Mouse (Mus musculus) gastrocnemius, adult 8-10 months (tissue): ENCODE results near the gene Plekhg3. TPM values are rescaled to one million over a fixed set of nuclear protein-coding genes. Genes with fewer than 3 reads are reported as not detected.
A peak's percentile ranks its signal among the peaks of the same experiment; 100 is the strongest.

Source experiments
- DNase-seq, 2 experiments: peaks; one replicate each; pipeline ENCODE4 v3.0.0; 2022; ENCODE audit warnings: low spot score in 2 of 2
- total RNA-seq, 4 experiments: library from RNA; stranded (reverse); gene quantifications; 2 replicates each; pipeline ENCODE4 v1.2.4; 2022

Gene Plekhg3
- total RNA-seq, 4 experiments from 2014 or later = 3.6 to 5.6 (median 4.2) TPM

- no peak for DNase-seq
These were observed 21.6 kb downstream of the Plekhg3 start for GRCm38 (mm10) chr12:76552321-76552720.

DNA sequence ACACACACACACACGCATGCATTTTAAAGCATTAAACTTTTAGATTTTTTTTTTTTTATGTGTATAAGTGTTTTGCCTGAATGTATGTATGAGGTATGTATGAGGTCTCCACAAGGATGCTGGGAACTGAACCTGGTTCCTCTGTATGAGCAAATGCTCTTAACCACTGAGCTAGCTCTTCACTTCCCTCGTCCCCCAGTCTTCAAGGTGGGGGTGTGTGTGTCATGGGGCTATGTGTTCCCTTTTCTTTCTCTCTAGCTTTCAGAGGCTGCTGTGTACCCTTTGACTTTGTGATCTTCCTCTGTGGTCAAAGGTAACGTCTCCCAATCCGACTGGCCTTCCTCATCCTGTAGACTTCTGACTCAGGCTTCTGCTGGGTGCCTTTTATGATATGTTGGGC is 22.3 kb downstream of the Plekhg3 start:
- DNase-seq = no peak

- peak in 1 of 2 experiments; percentile 54 for DNase-seq
These were observed 23.2 kb downstream of the Plekhg3 start for GRCm38 (mm10) chr12:76553917-76554316.

DNA sequence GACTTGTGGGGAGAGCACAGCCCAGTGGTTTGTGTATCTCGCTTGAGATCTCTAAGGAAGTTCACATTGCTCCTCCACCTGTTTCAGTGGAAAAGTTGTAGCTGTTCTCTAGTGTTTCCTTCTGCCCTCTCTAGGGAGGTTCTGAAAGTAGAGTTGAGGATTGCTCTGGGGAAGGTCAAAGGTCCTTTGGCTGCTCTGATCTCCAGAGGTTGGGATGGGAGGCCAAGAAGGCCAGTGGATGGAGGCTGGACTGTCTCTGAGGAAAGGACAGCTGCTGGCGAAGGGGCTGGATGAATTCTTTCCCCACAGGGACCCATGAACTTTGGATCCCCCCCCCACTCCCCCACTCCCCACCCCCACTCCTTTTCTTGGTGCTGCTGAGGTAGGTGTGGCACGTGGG is 23.7 kb downstream of the Plekhg3 start:
- DNase-seq = no peak

GRCm38 (mm10) chr12:76554871-76555386 is 24.2 kb downstream of the Plekhg3 start:
- DNase-seq = no peak

GRCm38 (mm10) chr12:76556187-76556586 is 25.5 kb downstream of the Plekhg3 start:
- DNase-seq = no peak

DNA sequence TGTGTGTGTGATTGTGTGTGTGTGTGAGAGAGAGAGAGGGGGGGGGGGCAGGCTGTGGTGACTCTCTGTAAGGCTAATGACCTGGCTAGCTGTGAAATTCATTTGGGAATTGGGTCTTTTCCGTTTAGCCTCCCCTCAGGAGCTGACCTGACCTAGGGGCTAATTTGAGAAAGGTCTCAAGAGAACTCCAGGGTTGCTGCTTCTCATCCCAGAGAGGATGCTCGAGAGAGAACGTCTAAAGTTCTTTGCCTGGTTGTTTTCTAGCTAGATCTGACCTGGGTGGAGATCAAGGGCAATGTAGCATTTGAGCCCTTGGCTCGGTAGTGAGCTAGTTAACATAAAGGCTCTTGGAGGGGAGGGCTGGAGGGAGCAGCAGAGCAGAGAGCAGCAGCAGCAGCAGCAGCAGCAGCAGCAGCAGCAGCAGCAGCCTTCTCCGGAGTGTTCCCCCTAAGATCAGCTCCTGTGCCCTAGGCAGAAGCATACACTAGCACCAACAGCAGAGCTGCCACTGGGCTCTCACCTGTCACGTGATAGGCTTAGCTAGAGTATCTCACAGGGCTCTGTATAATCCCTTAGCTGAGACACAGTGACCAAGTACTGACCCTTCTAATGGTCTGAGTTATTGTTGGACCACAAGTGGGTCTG is 26.2 kb downstream of the Plekhg3 start:
- DNase-seq = no peak

DNA sequence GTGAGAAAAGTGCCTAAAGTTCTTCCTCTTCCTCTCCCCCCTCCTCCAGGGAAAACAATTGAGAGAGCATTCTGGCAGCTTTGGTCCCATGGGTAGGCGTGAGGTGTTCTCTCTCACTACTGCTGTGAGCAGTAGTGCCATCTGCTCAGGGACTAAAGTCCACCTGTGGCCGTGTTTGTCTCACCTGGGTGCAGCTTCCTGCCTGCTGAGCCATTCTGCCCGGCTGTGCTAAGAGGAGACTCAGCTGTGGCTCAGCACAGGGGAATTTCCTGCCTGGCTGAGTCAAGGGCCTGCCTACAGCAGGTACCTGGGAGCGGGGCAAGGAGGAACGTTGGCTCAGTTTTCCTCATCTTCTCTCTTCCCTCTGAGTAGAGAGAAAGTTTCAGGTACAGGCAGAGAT is 27.5 kb downstream of the Plekhg3 start:
- no peak for DNase-seq

GRCm38 (mm10) chr12:76562196-76562595 is 31.5 kb downstream of the Plekhg3 start:
- DNase-seq = no peak

DNA sequence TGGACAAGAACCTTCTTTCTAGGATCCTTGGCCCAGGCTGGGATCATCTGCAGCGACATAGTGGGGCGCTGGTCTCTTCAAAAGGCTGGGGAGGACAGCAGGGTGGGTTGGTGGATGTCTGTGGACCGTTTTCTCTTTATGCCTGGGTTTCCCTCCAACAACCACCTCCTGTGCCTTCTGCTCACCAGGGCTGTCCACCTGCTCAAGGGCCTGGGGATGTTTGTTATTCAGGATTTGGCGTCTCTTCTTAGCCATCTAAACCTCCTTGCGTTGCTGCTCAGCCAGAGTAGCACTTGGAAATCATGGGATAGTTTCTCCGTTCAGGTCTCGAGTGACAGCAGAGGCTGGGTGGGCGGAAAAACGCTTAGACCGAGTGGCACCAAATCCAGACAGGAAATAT is 35.6 kb downstream of the Plekhg3 start:
- no peak for DNase-seq

GRCm38 (mm10) chr12:76570221-76570940 is 39.7 kb downstream of the Plekhg3 start:
- no peak for DNase-seq

GRCm38 (mm10) chr12:76571266-76571665 is 40.6 kb downstream of the Plekhg3 start:
- DNase-seq = no peak

DNA sequence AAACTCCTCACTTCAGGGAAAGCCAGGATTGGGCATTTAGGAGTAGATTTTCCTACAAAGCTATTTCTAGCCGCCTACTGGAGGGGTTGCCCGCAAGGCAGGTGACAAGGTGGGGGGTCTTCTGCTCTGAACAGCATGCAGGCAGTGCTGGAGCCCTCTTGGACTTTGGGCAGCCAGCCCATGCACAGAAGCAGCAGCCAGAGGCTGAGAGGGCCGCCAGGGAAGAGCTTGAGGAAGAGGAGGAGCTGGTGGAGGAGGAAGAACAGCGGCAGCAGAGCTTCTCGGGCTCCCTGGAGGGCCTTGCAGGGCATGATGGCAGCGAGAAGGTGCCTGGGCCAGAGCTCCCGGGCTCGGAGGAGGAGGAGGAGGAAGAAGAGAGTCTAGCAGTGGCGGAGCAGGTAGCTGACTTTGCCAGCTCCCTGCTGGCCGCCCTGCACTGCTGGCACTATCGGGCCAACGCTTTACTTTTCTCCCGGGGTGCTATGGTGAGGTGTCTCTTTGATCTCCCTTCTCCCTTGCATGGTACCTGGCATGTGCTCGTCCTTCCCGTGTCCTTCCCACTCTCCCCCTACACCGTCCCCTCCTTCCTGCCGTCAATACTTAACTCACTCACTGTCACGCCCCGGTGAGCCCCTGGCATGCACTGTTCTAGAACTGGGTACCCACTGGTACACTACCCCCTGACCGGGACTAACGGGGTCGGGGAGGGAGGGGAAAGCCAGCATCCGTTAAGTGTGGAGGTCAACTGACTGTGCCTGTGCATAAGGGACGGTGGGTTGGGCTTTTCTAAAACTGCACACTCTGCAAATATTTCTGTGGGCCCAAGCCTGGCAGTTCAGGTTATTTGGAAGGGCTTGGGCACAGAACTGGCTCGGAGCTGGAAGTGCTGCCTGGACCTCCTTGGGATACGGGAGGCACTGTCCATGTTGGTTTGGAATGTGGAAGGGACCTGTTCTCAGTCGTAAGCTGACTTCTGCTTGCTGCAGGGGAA is 41.9 kb downstream of the Plekhg3 start:
- DNase-seq = no peak

- DNase-seq = no peak
These were observed 42.7 kb downstream of the Plekhg3 start for GRCm38 (mm10) chr12:76573381-76573780.

DNA sequence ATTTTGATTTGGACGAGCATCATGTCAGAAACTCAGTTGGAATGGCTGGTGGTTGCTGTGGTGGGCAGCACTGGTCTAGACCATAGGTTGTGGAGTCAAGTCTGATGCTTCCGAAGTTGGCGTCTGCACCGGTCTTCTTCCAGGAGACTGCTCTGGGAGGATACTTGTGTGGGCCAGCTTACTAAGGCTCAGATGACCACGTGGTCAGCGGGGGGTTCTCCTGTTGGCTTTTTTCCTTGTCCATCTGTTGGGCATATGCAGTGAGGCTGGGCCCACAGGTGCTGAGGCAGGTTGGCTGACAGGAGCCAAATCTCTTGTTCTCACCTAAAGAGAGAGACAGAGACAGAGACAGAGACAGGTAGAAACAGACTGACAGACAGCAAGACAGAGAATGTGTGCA is 44.1 kb downstream of the Plekhg3 start:
- no peak for DNase-seq

DNA sequence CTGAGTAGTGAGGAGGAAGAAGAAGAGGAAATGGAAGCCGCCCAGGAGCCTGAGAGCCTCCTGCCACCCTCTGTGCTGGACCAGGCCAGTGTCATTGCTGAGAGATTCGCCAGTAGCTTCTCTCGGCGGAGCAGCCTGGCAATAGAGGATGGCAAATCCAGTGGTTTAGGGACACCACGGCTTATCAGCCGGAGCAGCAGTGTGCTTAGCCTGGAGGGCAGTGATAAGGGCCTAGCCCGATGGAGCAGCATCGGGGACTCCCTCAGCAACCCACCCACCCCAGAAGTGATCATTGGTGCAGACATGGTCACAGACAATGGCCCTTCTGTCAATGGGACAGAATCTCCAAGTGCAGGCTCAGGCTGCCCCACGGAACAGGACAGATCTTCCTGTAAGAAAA is 45.4 kb downstream of the Plekhg3 start:
- no peak for DNase-seq

DNA sequence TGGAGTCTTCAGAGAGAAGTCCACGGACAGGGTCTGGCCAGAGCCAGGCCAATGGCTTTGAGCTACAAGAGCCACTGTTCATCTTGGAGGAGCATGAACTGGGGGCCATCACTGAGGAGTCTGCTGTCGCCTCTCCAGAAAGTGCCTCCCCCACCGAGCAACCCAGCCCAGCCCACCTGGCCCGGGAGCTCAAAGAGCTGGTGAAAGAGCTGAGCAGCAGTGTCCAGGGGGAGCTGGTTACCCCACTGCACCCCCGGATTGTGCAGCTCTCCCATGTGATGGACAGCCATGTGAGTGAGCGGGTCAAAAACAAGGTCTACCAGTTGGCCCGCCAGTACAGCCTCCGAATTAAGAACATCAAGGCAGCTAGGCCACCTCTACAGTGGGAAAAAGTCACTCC is 46.1 kb downstream of the Plekhg3 start:
- DNase-seq = no peak

- no peak for DNase-seq
These were observed 47.2 kb downstream of the Plekhg3 start for GRCm38 (mm10) chr12:76577858-76578257.

DNA sequence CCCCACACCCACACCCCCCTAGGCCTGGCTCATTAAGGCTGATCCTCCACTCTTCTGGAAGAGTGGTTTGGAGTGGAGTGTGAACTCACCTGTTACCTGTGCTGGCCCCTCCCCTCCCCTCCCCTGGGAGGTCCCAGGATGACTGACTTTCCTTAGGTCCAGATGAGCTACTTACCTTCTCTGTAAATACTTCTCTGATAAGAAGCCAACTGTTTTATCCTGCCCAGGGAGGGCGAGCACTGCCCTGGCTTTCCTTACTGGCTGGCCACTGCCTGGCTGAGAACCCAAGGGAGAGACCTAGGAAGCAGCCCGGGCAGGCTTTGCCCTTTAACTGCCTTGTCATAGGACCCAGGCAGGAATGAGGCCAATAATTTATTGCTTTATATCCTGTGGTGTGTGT is 47.8 kb downstream of the Plekhg3 start:
- DNase-seq = no peak

- no peak for DNase-seq
These were observed 49.1 kb downstream of the Plekhg3 start for GRCm38 (mm10) chr12:76579806-76580205.

DNA sequence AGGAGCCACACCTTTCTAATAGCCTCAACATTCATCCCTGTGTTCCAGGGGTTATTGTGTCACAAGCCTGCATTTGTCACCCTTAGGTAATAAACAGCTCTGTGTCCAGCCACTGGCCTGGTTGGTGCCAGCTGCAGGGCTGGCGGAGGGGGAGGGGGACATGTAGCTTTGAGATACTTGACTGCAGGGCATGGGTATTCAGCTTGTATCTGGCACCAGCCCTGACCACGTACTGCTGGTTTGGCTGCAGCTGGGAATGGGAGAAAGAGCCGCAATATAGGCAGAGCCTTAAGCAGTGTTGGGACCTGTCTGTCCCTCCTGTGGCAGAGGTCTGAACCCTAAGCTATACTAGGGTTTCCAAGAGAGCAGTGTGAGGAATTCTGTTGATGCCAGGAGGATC is 51.4 kb downstream of the Plekhg3 start:
- DNase-seq = no peak

DNA sequence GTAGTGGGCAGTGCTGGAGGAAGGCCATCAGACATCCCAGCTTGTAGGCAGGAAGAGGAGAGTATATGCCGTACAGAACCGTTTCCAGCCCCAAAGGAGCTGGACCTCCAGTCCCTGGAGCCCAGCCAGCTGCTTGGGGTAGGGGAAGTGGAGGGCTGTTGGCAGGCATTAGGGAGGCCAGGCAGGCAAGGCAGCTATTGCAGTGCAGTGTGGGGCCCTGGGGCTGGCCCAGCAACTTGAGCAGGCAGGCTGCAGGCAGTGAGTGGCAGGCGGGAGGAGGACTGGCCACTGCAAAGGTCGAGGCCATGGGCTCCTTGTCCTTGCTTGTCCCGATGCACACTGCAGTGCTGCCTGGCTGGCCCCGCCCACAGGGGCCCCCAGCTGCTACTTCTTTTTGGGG is 52.1 kb downstream of the Plekhg3 start:
- no peak for DNase-seq
